Mouse (Mus musculus) lung, embryonic 15.5 days (tissue): Measurements from ENCODE around the gene B4galnt4. TPM values are rescaled to one million over a fixed set of nuclear protein-coding genes. Genes with fewer than 3 reads are reported as not detected.

Experiments used
- ATAC-seq: fragments of 200-750 bp; cut with Nextera tagmentation; 2 replicates; pipeline ENCODE4 v1.8.0; 2017; ENCODE audit warnings: moderate number of reproducible peaks, borderline replicate concordance; ENCODE audit not compliant: low FRiP score, low TSS enrichment; ENCODE audit errors: extremely low read depth
- H3K27ac ChIP-seq: fragments of 300-500 bp; sonication (generic); 2 replicates; pipeline ENCODE4 v1.5.1; 2015; ENCODE audit warnings: moderate library complexity, mild to moderate bottlenecking, inconsistent platforms
- H3K27me3 ChIP-seq: fragments of 300-500 bp; sonication (generic); 2 replicates; pipeline ENCODE4 v1.6.1; 2015; ENCODE audit warnings: inconsistent platforms
- H3K36me3 ChIP-seq: fragments of 300-500 bp; sonication (generic); 2 replicates; pipeline ENCODE4 v1.6.1; 2015; ENCODE audit warnings: inconsistent platforms
- H3K4me1 ChIP-seq: fragments of 300-500 bp; sonication (generic); 2 replicates; pipeline ENCODE4 v1.6.1; 2015; ENCODE audit warnings: inconsistent platforms
- H3K4me2 ChIP-seq: fragments of 300-500 bp; sonication (generic); 2 replicates; pipeline ENCODE4 v1.6.1; 2015; ENCODE audit warnings: inconsistent platforms, mild to moderate bottlenecking, moderate library complexity
- H3K4me3 ChIP-seq: fragments of 300-500 bp; sonication (generic); 2 replicates; pipeline ENCODE4 v1.5.1; 2015; ENCODE audit warnings: mild to moderate bottlenecking, inconsistent platforms
- H3K9ac ChIP-seq: fragments of 300-500 bp; sonication (generic); 2 replicates; pipeline ENCODE4 v1.6.1; 2015; ENCODE audit warnings: inconsistent platforms
- H3K9me3 ChIP-seq: fragments of 300-500 bp; sonication (generic); 2 replicates; pipeline ENCODE4 v1.6.1; 2016; ENCODE audit warnings: inconsistent platforms
- WGBS: fragments of 180-500 bp; shearing (Covaris S2); methylation state at CpG from one replicate; pipeline ENCODE4 v1.1.7; 2015; 5-methylcytosine and 5-hydroxymethylcytosine counted together
- polyA plus RNA-seq: library from polyadenylated mRNA; unstranded; fragments of >200 nt; fragmentation: Nextera tagmentation; extraction: Ambion mirVana; gene quantifications from 2 replicates; pipeline ENCODE4 v1.2.1, GENCODE M21; 2015

The B4galnt4 gene
- polyA plus RNA-seq, 1 experiment from 2014 or later: 5.3 TPM

- peak overlapping the region; percentile 64 for H3K4me2 ChIP-seq
- H3K27me3 ChIP-seq: no peaks in the 10 kb centered on the region
- H3K9me3 ChIP-seq: no peaks in the 10 kb centered on the region
- ATAC-seq: peak; percentile 95
- peak overlapping the region; percentile 29 for H3K9ac ChIP-seq
- H3K36me3 ChIP-seq: no peaks in the 10 kb centered on the region
- peak overlapping the region; percentile 94 for H3K27ac ChIP-seq
- WGBS: 4% methylated on average over 15 of the region's 19 CpGs
- H3K4me1 ChIP-seq: peaks cover 12% of the 10 kb centered on the region
- H3K4me3 ChIP-seq: peak overlapping the region; percentile 29
Measured at GRCm38 (mm10) chr7:141047581-141048225, 13.2 kb upstream of the B4galnt4 start.

- Histone ChIP-seq H3K27ac (peak overlapping the region; percentile 94), H3K9me3 (no peaks in the 10 kb centered on the region), H3K4me3 (peak overlapping the region; percentile 29), H3K4me1 (peaks cover 12% of the 10 kb centered on the region), H3K4me2 (peak overlapping the region; percentile 64), H3K27me3 (no peaks in the 10 kb centered on the region), H3K9ac (no peak overlapping the region), H3K36me3 (no peaks in the 10 kb centered on the region)
- WGBS: 9% methylated on average over 21 of the region's 21 CpGs
- peak; percentile 88 for ATAC-seq
Measured at GRCm38 (mm10) chr7:141048226-141049218, 12.4 kb upstream of the B4galnt4 start.

- Histone ChIP-seq H3K4me1 (peaks cover 12% of the 10 kb centered on the region), H3K27ac (no peak overlapping the region), H3K36me3 (no peaks in the 10 kb centered on the region), H3K9me3 (no peaks in the 10 kb centered on the region), H3K4me2 (no peak overlapping the region), H3K9ac (no peak overlapping the region), H3K27me3 (no peaks in the 10 kb centered on the region), H3K4me3 (no peak overlapping the region)
- 58% methylated on average over 2 of the region's 2 CpGs for WGBS
- no peak for ATAC-seq
Measured at GRCm38 (mm10) chr7:141049326-141049725, 11.6 kb upstream of the B4galnt4 start.

- Histone ChIP-seq H3K4me3 (no peak overlapping the region), H3K4me1 (peaks cover 12% of the 10 kb centered on the region), H3K9me3 (no peaks in the 10 kb centered on the region), H3K9ac (no peak overlapping the region), H3K27ac (no peak overlapping the region), H3K27me3 (no peaks in the 10 kb centered on the region), H3K36me3 (no peaks in the 10 kb centered on the region), H3K4me2 (no peak overlapping the region)
- WGBS: 44% methylated on average over 17 of the region's 17 CpGs
- ATAC-seq: no peak
Measured at GRCm38 (mm10) chr7:141051060-141051685, 9.7 kb upstream of the B4galnt4 start.

- H3K9me3 ChIP-seq: no peaks in the 10 kb centered on the region
- no peak for ATAC-seq
- no peaks in the 10 kb centered on the region for H3K27me3 ChIP-seq
- no peak overlapping the region for H3K9ac ChIP-seq
- 76% methylated on average over 4 of the region's 4 CpGs for WGBS
- H3K4me2 ChIP-seq: no peak overlapping the region
- H3K4me3 ChIP-seq: no peak overlapping the region
- no peak overlapping the region for H3K27ac ChIP-seq
- H3K4me1 ChIP-seq: peaks cover 11% of the 10 kb centered on the region
- no peaks in the 10 kb centered on the region for H3K36me3 ChIP-seq
Measured at GRCm38 (mm10) chr7:141052016-141052415, 8.9 kb upstream of the B4galnt4 start.

GRCm38 (mm10) chr7:141052421-141052820 is 8.5 kb upstream of the B4galnt4 start:
- Histone ChIP-seq H3K27me3 (no peaks in the 10 kb centered on the region), H3K9ac (no peak overlapping the region), H3K9me3 (no peaks in the 10 kb centered on the region), H3K27ac (no peak overlapping the region), H3K4me2 (no peak overlapping the region), H3K4me1 (peaks cover 7% of the 10 kb centered on the region), H3K4me3 (no peak overlapping the region), H3K36me3 (no peaks in the 10 kb centered on the region)
- WGBS: 75% methylated on average over 2 of the region's 2 CpGs
- ATAC-seq: no peak

GRCm38 (mm10) chr7:141055785-141056184 is 5.1 kb upstream of the B4galnt4 start:
- Histone ChIP-seq H3K4me3 (no peak overlapping the region), H3K9me3 (no peaks in the 10 kb centered on the region), H3K4me2 (no peak overlapping the region), H3K27me3 (peaks cover 9% of the 10 kb centered on the region), H3K4me1 (peaks cover 8% of the 10 kb centered on the region; the same call in 1 of the 2 replicates), H3K27ac (no peak overlapping the region), H3K36me3 (no peaks in the 10 kb centered on the region), H3K9ac (no peak overlapping the region)
- WGBS: 75% methylated on average over 4 of the region's 4 CpGs
- ATAC-seq: no peak

GRCm38 (mm10) chr7:141056976-141057375 is 3.9 kb upstream of the B4galnt4 start:
- Histone ChIP-seq H3K4me3 (no peak overlapping the region), H3K9me3 (no peaks in the 10 kb centered on the region), H3K4me2 (no peak overlapping the region), H3K9ac (no peak overlapping the region), H3K27me3 (peaks cover 19% of the 10 kb centered on the region), H3K36me3 (no peaks in the 10 kb centered on the region), H3K27ac (no peak overlapping the region), H3K4me1 (peaks cover 17% of the 10 kb centered on the region; the same call in 1 of the 2 replicates)
- no peak for ATAC-seq
- 83% methylated on average over 6 of the region's 6 CpGs for WGBS

- no peaks in the 10 kb centered on the region for H3K9me3 ChIP-seq
- H3K4me2 ChIP-seq: no peak overlapping the region
- H3K9ac ChIP-seq: no peak overlapping the region
- H3K4me1 ChIP-seq: peaks cover 17% of the 10 kb centered on the region; the same call in 1 of the 2 replicates
- WGBS: 91% methylated on average over 1 of the region's 1 CpGs
- H3K36me3 ChIP-seq: no peaks in the 10 kb centered on the region
- H3K27ac ChIP-seq: no peak overlapping the region
- no peak for ATAC-seq
- H3K4me3 ChIP-seq: no peak overlapping the region
- H3K27me3 ChIP-seq: peaks cover 21% of the 10 kb centered on the region
Measured at GRCm38 (mm10) chr7:141057541-141057940, 3.4 kb upstream of the B4galnt4 start.

- 86% methylated on average over 14 of the region's 14 CpGs for WGBS
- H3K27me3 ChIP-seq: peaks cover 21% of the 10 kb centered on the region
Measured at GRCm38 (mm10) chr7:141058601-141059341, 2.1 kb upstream of the B4galnt4 start.

GRCm38 (mm10) chr7:141059929-141060328 is 975 bp upstream of the B4galnt4 start:
- no peak for ATAC-seq
- Histone ChIP-seq H3K36me3 (peaks cover 2% of the 10 kb centered on the region; the same call in 1 of the 2 replicates), H3K9ac (no peak overlapping the region), H3K4me1 (peaks cover 17% of the 10 kb centered on the region; the same call in 1 of the 2 replicates), H3K27ac (no peak overlapping the region), H3K4me2 (peak overlapping the region; percentile 96), H3K27me3 (peaks cover 21% of the 10 kb centered on the region), H3K4me3 (peak overlapping the region; percentile 60), H3K9me3 (no peaks in the 10 kb centered on the region)
- WGBS: 67% methylated on average over 2 of the region's 2 CpGs

More at GRCm38 (mm10) chr7:141058601-141059341, 2.1 kb upstream of the B4galnt4 start:
- no peaks in the 10 kb centered on the region for H3K36me3 ChIP-seq
- H3K4me3 ChIP-seq: no peak overlapping the region
- ATAC-seq: no peak
- no peak overlapping the region for H3K27ac ChIP-seq
- H3K4me1 ChIP-seq: peaks cover 17% of the 10 kb centered on the region; the same call in 1 of the 2 replicates
- no peak overlapping the region for H3K9ac ChIP-seq
- H3K4me2 ChIP-seq: no peak overlapping the region
- H3K9me3 ChIP-seq: no peaks in the 10 kb centered on the region
